Mouse (Mus musculus): ENCODE measurements around the gene Pde4c. TPM values are rescaled to one million over a fixed set of nuclear protein-coding genes. Genes with fewer than 3 reads are reported as not detected.

Gene Pde4c
- total and polyA plus RNA-seq, 3 experiments, result 0.65 to 3.0 TPM; not detected in 1

- Histone ChIP-seq H3K36me3 (ENCODE audit: control insufficient read depth in 1 of 2, insufficient read depth in 2 of 2, low read length in 2 of 2) (peaks cover 0 to 2% of the 10 kb centered on the region in 2 experiments; a peak in 3 of 4 replicates), H3K79me2 (ENCODE audit: control insufficient read depth, insufficient read depth, low read length, poor library complexity) (peaks cover 17% of the 10 kb centered on the region), H3K9me3 (replicated peaks; ENCODE audit: insufficient read depth, low read length) (no peaks in the 10 kb centered on the region), H3K27ac (ENCODE audit: control insufficient read depth, low read depth, low read length) (no peak overlapping the region), H3K27me3 (ENCODE audit: control insufficient read depth in 1 of 2, insufficient read depth in 2 of 2, low read length in 2 of 2) (no peaks in the 10 kb centered on the region), H3K4me3 (ENCODE audit: control insufficient read depth in 1 of 2, insufficient read depth in 1 of 2, low read depth in 2 of 2, low read length in 2 of 2) (no peak overlapping the region), H3K9ac (ENCODE audit: control insufficient read depth, low read depth, low read length, poor library complexity, severe bottlenecking) (no peak overlapping the region), H3K4me1 (ENCODE audit: control insufficient read depth in 1 of 2, insufficient read depth in 2 of 2, low read length in 2 of 2) (peaks cover 0 to 10% of the 10 kb centered on the region in 2 experiments; a peak in 3 of 4 replicates)
- no peak for TF ChIP-seq ELF1 (IDR thresholded peaks at IDR 0.05; ENCODE audit: low read depth, low read length)
- TF ChIP-seq SMC3 (IDR thresholded peaks at IDR 0.05; ENCODE audit: low read depth, low read length), result no peak
- no peak for TF ChIP-seq ZMIZ1 (IDR thresholded peaks at IDR 0.05; ENCODE audit: low read depth, low read length)
- TF ChIP-seq TBP (IDR thresholded peaks at IDR 0.05; ENCODE audit: low read depth, low read length), result no peak
- TF ChIP-seq JUND (IDR thresholded peaks at IDR 0.05; ENCODE audit: low read depth, low read length), result no peak
- no peak for TF ChIP-seq MAZ (IDR thresholded peaks at IDR 0.05; ENCODE audit: low read depth, low read length)
- no peak for TF ChIP-seq TAL1 (IDR thresholded peaks at IDR 0.05; ENCODE audit: low read length)
- no peak for TF ChIP-seq KAT2A (conservative IDR thresholded peaks at IDR 0.05; ENCODE audit: low read depth, low read length)
- no peak for TF ChIP-seq RCOR1 (IDR thresholded peaks at IDR 0.05; ENCODE audit: low read depth, low read length)
- TF ChIP-seq POLR2A (IDR thresholded peaks at IDR 0.05; ENCODE audit: control insufficient read depth in 1 of 2, insufficient read depth in 1 of 2, low read depth in 1 of 2, low read length in 2 of 2, poor library complexity in 1 of 2), result no peak
- no peak for TF ChIP-seq EP300 (IDR thresholded peaks at IDR 0.05; ENCODE audit: low read depth in 1 of 2, low read length in 2 of 2)
- TF ChIP-seq ZKSCAN1 (IDR thresholded peaks at IDR 0.05; ENCODE audit: low read depth, low read length), result no peak
- peak; percentile 37 for DNase-seq (ENCODE audit: low read depth, low spot score)
These were observed 64.6 kb downstream of the Pde4c start for GRCm38 (mm10) chr8:70787941-70788667.

DNA sequence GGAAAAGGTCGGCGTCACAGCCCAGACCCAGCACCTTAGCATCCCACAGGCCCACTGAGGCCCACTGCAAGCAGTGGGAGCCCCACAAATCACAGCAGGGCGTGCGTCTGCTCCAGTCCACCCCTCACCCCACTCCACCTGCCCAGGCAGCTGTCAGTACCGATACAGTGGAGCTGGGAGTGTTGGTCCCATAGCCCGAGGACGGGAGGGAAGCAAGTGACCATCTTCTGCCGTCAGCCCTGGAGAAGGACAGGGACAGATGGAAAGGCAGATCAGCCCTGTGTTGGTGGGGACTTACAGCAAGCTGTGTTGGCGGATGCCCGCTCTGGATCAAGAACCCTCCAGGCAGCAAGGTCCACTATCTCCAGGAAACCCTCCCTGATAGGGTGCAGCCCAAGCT, 65.5 kb downstream of the Pde4c start:
- Histone ChIP-seq H3K4me3 (ENCODE audit: control insufficient read depth in 1 of 2, insufficient read depth in 1 of 2, low read depth in 2 of 2, low read length in 2 of 2) (no peak overlapping the region), H3K79me2 (ENCODE audit: control insufficient read depth, insufficient read depth, low read length, poor library complexity) (peaks cover 17% of the 10 kb centered on the region), H3K27ac (ENCODE audit: control insufficient read depth, low read depth, low read length) (no peak overlapping the region), H3K27me3 (ENCODE audit: control insufficient read depth in 1 of 2, insufficient read depth in 2 of 2, low read length in 2 of 2) (no peaks in the 10 kb centered on the region), H3K36me3 (ENCODE audit: control insufficient read depth in 1 of 2, insufficient read depth in 2 of 2, low read length in 2 of 2) (peaks cover 0 to 2% of the 10 kb centered on the region in 2 experiments; a peak in 3 of 4 replicates), H3K9me3 (replicated peaks; ENCODE audit: insufficient read depth, low read length) (no peaks in the 10 kb centered on the region), H3K9ac (ENCODE audit: control insufficient read depth, low read depth, low read length, poor library complexity, severe bottlenecking) (no peak overlapping the region), H3K4me1 (ENCODE audit: control insufficient read depth in 1 of 2, insufficient read depth in 2 of 2, low read length in 2 of 2) (peaks cover 0 to 12% of the 10 kb centered on the region in 2 experiments; a peak in 3 of 4 replicates)
- no peak for DNase-seq (ENCODE audit: low read depth, low spot score)
- no peak for TF ChIP-seq TAL1 (IDR thresholded peaks at IDR 0.05; ENCODE audit: low read length)

DNA sequence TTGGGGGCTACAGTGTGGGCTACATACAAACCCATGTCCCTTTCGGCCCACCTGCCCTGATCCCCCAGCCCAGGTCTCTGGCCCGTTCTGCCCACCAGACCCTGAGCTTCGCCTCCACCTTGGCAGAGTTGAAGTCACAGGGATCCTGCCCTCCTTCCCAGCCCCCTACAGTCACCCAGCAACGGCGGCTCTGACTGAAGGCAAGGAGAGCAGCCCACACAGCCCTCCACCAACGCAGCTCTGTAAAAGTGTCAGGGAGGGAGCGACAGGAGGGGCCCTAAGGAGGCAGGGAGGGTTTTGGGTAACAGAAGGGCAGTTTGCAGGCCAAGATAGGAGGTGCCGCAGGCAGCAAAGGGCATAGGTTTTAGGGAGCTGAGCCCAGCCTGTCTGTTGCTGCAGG, 67.3 kb downstream of the Pde4c start:
- Histone ChIP-seq H3K27me3 (ENCODE audit: control insufficient read depth in 1 of 2, insufficient read depth in 2 of 2, low read length in 2 of 2) (no peaks in the 10 kb centered on the region), H3K27ac (ENCODE audit: control insufficient read depth, low read depth, low read length) (0 out of 2 replicates have a peak overlapping the region, but pooled peaks have one; percentile 11), H3K4me1 (ENCODE audit: control insufficient read depth in 1 of 2, insufficient read depth in 2 of 2, low read length in 2 of 2) (peaks cover 0 to 12% of the 10 kb centered on the region in 2 experiments; a peak in 3 of 4 replicates)

More for the DNA sequence above, 67.3 kb downstream of the Pde4c start:
- TF ChIP-seq POLR2AphosphoS5 (IDR thresholded peaks at IDR 0.05; ENCODE audit: borderline replicate concordance, low read depth, low read length), result no peak
- no peak for TF ChIP-seq JUND (IDR thresholded peaks at IDR 0.05; ENCODE audit: low read depth, low read length)
- no peak for DNase-seq (ENCODE audit: low read depth, low spot score)
- no peaks in the 10 kb centered on the region for H3K9me3 ChIP-seq (replicated peaks; ENCODE audit: insufficient read depth, low read length)
- peak overlapping the region; percentile 83 to 94 for H3K4me3 ChIP-seq (ENCODE audit: control insufficient read depth in 1 of 2, insufficient read depth in 1 of 2, low read depth in 2 of 2, low read length in 2 of 2)
- peaks cover 17% of the 10 kb centered on the region for H3K79me2 ChIP-seq (ENCODE audit: control insufficient read depth, insufficient read depth, low read length, poor library complexity)
- H3K36me3 ChIP-seq (ENCODE audit: control insufficient read depth in 1 of 2, insufficient read depth in 2 of 2, low read length in 2 of 2), result peaks cover 0 to 2% of the 10 kb centered on the region in 2 experiments; a peak in 2 of 4 replicates
- peak overlapping the region; percentile 92 for H3K9ac ChIP-seq (ENCODE audit: control insufficient read depth, low read depth, low read length, poor library complexity, severe bottlenecking)
